Mouse (Mus musculus): ENCODE measurements around the gene Kif13a. TPM values are rescaled to one million over a fixed set of nuclear protein-coding genes. Genes with fewer than 3 reads are reported as not detected.

Kif13a gene
- polyA plus RNA-seq, 1 experiment from 2014 or later: 8.0 TPM

DNA sequence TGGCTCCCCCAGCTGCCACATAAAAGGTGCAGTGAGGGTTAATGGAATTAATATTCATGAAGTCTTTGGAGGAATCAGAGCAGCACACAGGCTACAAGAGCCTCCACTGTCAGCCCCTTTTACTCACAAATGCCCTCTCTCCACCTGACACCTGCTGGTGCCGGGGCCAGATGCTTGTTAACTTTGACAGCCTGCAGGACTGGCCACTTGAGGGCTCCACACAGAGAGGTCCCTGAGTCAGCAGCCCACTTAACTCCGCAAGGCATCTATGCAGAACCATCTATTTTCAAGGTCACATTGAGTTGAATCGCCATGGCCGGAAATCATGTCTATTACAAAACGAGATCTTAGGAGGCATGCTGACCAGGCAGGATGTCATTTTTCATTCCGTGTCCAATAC lies 57.5 kb downstream of the Kif13a start:
- Histone ChIP-seq H3K9me3 (no peaks in the 10 kb centered on the region), H3K4me1 (peaks cover 14% of the 10 kb centered on the region), H3K27me3 (ENCODE audit: poor library complexity, severe bottlenecking) (no peaks in the 10 kb centered on the region), H3K27ac (no peak overlapping the region), H3K36me3 (replicated peaks) (no peaks in the 10 kb centered on the region), H3K4me3 (no peak overlapping the region)
- no peak for DNase-seq (ENCODE audit: extremely low spot score, low spot score)
- 83% methylated on average over 6 of the region's 6 CpGs for whole genome bisulfite sequencing

DNA sequence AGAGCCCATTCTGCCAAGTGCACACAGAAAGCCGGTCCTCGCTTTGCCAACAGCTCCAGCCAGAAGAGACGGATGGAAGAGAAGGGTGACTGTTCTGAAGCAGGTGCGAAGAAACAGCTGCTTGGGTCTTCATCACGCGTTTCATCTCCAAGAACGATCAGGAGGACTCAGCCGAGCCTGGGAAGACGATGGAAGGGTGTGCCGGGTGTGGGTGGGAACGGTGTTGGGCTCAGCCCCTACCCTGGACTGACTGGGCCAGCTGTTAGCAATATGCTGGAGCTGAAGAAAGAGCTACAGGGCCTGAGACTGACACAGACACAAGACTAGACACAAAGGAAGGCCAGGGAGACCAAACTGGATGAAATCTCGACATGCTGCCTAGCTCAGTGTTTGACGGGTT lies 60.2 kb downstream of the Kif13a start:
- Histone ChIP-seq H3K27ac (no peak overlapping the region), H3K36me3 (replicated peaks) (no peaks in the 10 kb centered on the region), H3K4me1 (peaks cover 14% of the 10 kb centered on the region), H3K9me3 (no peaks in the 10 kb centered on the region), H3K27me3 (ENCODE audit: poor library complexity, severe bottlenecking) (no peaks in the 10 kb centered on the region), H3K4me3 (no peak overlapping the region)
- 94% methylated on average over 13 of the region's 13 CpGs for WGBS
- DNase-seq (ENCODE audit: extremely low spot score, low spot score): no peak

DNA sequence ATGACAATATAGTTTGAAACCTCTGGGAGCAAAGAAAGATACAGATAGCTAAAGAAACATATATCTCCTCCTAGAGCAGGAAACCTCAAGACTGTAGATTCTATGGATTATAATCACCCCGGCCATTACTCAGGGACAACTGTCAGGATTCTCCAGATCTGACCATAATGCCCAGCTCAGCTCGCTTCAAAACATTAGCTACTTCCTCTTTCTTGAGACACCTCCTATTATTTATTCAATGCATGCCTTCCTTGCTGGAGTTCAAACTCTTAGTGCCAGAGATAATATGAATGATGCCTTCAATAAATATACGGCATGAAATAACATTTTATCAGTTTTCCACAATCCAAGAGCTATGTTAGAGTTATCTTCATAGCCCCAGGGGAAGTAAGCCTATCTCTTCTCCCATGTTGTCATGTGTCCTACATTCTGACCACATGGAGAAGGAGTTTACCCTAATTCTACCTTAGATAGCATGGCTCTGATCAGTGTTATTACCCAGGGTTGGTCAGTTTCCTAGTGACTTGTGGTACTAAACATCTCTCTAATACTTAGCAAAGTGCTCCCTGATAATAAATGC lies 66.4 kb downstream of the Kif13a start:
- Histone ChIP-seq H3K27ac (no peak overlapping the region), H3K27me3 (ENCODE audit: poor library complexity, severe bottlenecking) (no peaks in the 10 kb centered on the region), H3K4me3 (no peak overlapping the region), H3K36me3 (replicated peaks) (peaks cover 2% of the 10 kb centered on the region; the same call in 1 of the 2 replicates), H3K9me3 (no peaks in the 10 kb centered on the region), H3K4me1 (no peaks in the 10 kb centered on the region)
- 90% methylated on average over 3 of the region's 3 CpGs for WGBS
- DNase-seq (ENCODE audit: extremely low spot score, low spot score): no peak

DNA sequence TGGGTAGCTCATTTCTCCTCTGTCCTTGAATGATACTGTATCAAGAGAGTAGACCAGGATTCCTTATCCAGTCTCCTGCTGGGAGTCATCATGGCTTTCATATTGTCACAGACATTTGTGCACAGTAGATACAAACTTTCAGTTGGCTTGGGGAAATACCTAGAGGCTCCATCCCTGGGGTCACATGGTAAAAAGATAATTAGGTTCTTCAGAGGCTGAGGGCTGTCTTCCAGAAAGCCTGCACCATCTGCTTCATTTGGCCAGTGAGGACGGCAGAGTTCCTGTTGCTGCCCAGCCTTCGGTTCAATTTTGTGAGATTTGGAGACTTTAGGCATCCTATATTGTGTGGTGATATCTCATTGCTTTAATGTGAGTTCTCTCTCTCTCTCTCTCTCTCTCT lies 69.8 kb downstream of the Kif13a start:
- Histone ChIP-seq H3K4me1 (no peaks in the 10 kb centered on the region), H3K36me3 (replicated peaks) (peaks cover 2% of the 10 kb centered on the region; the same call in 1 of the 2 replicates), H3K9me3 (no peaks in the 10 kb centered on the region), H3K27me3 (ENCODE audit: poor library complexity, severe bottlenecking) (no peaks in the 10 kb centered on the region), H3K4me3 (no peak overlapping the region), H3K27ac (no peak overlapping the region)
- 93% methylated on average over 2 of the region's 2 CpGs for WGBS
- no peak for DNase-seq (ENCODE audit: extremely low spot score, low spot score)

DNA sequence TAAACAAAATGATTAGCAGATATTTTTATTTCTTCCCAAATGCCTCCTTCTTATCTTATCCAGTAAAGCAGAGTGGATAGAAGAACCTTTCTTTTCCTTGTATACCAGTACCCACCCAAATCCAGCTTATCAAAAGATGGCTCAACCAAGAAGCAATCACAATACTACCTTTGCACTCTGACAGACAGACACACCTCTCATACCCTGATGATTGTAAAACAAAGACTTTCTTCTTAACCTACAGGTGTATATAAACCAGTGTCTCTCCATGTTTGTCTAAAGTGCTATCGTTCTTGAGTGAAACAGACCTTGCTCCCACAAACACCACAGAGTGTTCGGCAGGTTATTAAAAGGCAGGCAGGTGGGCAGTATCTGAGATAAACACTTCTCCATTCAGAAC lies 70.5 kb downstream of the Kif13a start:
- 90% methylated on average over 2 of the region's 2 CpGs for WGBS
- H3K4me1 ChIP-seq: no peaks in the 10 kb centered on the region
- H3K4me3 ChIP-seq: no peak overlapping the region

DNA sequence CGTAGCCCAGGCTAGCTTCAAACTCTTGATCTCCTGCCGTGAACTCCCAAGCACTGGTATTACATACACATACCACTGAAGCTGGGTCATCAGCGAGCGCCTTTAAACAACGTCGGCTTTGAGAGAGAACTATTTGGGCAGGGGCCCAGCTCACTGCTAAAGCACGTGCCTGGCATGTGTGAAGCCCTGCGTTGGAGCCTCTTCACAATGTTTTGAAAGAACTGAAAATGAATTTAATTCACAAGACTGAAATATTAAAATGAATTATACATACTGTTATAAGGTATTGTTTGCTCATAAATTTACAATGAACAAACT lies 70.9 kb downstream of the Kif13a start:
- Histone ChIP-seq H3K4me1 (no peaks in the 10 kb centered on the region), H3K27me3 (ENCODE audit: poor library complexity, severe bottlenecking) (no peaks in the 10 kb centered on the region), H3K9me3 (no peaks in the 10 kb centered on the region), H3K4me3 (no peak overlapping the region), H3K27ac (no peak overlapping the region), H3K36me3 (replicated peaks) (peaks cover 3% of the 10 kb centered on the region; the same call in 1 of the 2 replicates)
- WGBS: 91% methylated on average over 8 of the region's 8 CpGs
- no peak for DNase-seq (ENCODE audit: extremely low spot score, low spot score)

More for the DNA sequence above, 70.5 kb downstream of the Kif13a start:
- Histone ChIP-seq H3K9me3 (no peaks in the 10 kb centered on the region), H3K36me3 (replicated peaks) (peaks cover 2% of the 10 kb centered on the region; the same call in 1 of the 2 replicates), H3K27ac (no peak overlapping the region), H3K27me3 (ENCODE audit: poor library complexity, severe bottlenecking) (no peaks in the 10 kb centered on the region)
- no peak for DNase-seq (ENCODE audit: extremely low spot score, low spot score)

DNA sequence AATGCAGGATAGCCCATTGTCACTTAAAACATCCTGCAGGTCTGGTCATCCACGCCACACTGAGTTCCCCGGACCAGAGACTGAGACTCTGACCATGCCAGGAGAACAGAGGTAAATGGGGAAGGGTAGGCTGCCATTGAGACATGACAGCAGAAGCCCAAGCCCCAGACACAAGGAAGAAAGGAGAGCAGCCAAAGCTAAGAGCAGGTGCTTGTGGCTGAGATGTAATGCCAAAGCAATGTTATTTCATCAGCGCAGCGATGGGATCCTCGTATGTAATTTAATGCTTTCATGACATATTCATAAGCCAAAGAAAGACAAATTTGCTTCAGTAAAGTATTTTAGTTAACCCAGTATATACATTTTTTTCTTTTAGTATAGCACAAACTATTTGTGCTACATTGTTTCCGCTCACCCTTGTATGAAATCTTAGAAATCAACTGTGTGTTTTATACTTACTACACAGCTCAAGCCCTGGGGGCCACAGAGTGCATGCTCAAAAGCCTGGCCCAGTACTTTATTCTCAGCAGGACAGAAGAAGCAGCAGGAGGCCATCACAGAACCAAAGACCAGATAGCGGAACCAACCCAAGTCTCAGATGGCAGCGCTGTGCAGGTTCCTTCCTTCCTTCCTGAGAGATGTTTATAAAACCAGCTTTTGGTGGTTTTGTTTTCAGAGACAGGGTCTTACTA lies 71.4 kb downstream of the Kif13a start:
- H3K4me3 ChIP-seq: no peak overlapping the region
- no peaks in the 10 kb centered on the region for H3K27me3 ChIP-seq (ENCODE audit: poor library complexity, severe bottlenecking)
- H3K4me1 ChIP-seq: no peaks in the 10 kb centered on the region
- DNase-seq (ENCODE audit: extremely low spot score, low spot score): no peak
- WGBS: 93% methylated on average over 8 of the region's 8 CpGs
- H3K9me3 ChIP-seq: no peaks in the 10 kb centered on the region
- no peak overlapping the region for H3K27ac ChIP-seq
- peaks cover 6% of the 10 kb centered on the region; the same call in 1 of the 2 replicates for H3K36me3 ChIP-seq (replicated peaks)

DNA sequence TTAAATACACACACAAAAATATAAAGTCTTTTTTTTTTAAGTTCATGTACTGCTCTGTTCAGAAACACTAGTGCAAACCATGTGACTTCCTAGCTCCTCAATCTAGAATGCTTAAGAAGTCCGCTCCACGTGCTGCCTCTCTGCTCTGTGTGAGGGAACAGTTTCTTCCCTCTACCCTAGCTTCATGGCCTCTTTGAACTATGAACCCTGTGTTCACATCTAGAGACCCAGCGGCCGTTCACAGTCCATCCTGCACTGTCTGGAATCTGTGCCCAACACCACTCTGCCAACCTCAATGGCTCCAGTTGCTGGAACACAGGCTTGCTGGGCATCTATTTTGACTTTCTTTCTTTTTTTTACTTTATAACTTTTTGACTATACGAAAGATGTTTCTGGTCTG lies 75.2 kb downstream of the Kif13a start:
- no peak for DNase-seq (ENCODE audit: extremely low spot score, low spot score)
- Histone ChIP-seq H3K27me3 (ENCODE audit: poor library complexity, severe bottlenecking) (no peaks in the 10 kb centered on the region), H3K27ac (no peak overlapping the region), H3K4me1 (no peaks in the 10 kb centered on the region), H3K36me3 (replicated peaks) (0 out of 2 replicates have a peak, but pooled peaks cover 10% of the 10 kb centered on the region), H3K4me3 (no peak overlapping the region), H3K9me3 (no peaks in the 10 kb centered on the region)
- 91% methylated on average over 5 of the region's 5 CpGs for WGBS

DNA sequence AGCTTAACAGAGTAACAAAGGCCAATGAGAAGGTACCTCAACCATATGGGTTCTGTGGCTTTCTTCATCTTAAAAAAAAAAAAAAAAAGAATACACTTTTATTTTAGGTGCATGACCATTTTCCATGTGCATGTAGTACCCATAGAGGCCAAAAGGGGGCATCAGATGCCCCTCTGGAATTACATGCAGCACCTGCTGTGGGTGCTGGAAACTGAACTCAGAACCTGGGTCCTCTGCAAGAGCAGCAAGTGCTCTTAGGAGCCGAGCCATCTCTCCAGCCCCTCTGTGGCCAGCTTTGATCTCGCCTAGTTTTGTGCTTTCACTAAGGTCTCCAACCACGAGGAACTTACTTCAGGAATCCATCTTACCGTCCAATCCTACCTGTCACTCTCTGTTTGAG lies 77.2 kb downstream of the Kif13a start:
- Histone ChIP-seq H3K4me3 (no peak overlapping the region), H3K27ac (no peak overlapping the region), H3K4me1 (no peaks in the 10 kb centered on the region), H3K36me3 (replicated peaks) (peaks cover 10% of the 10 kb centered on the region; the same call in 1 of the 2 replicates), H3K9me3 (no peaks in the 10 kb centered on the region), H3K27me3 (ENCODE audit: poor library complexity, severe bottlenecking) (no peaks in the 10 kb centered on the region)
- WGBS: 98% methylated on average over 4 of the region's 4 CpGs
- no peak for DNase-seq (ENCODE audit: extremely low spot score, low spot score)

DNA sequence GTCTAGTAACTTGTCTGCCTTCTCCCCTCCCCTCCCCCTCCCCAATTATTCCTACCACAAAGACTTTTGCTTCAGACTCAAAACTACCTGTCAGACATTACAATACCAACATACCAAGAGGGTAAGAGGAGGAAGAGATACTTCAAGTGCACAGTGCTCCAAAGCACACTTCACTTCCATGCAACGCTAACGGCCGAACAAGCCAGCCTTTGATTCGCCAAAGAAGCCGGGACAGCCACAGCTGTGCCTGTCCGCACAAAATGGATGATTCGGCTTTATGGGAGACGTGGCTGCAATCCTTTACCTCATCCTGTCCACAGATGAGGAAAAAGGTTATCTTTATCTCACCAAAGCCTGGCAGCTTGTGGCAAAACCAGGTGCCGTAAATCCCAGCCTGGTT lies 84.2 kb downstream of the Kif13a start:
- Histone ChIP-seq H3K27ac (no peak overlapping the region), H3K4me3 (no peak overlapping the region), H3K9me3 (no peaks in the 10 kb centered on the region), H3K36me3 (replicated peaks) (no peaks in the 10 kb centered on the region; the same call in 1 of the 2 replicates), H3K27me3 (ENCODE audit: poor library complexity, severe bottlenecking) (no peaks in the 10 kb centered on the region), H3K4me1 (no peaks in the 10 kb centered on the region)
- WGBS: 92% methylated on average over 9 of the region's 9 CpGs
- DNase-seq (ENCODE audit: extremely low spot score, low spot score): no peak

DNA sequence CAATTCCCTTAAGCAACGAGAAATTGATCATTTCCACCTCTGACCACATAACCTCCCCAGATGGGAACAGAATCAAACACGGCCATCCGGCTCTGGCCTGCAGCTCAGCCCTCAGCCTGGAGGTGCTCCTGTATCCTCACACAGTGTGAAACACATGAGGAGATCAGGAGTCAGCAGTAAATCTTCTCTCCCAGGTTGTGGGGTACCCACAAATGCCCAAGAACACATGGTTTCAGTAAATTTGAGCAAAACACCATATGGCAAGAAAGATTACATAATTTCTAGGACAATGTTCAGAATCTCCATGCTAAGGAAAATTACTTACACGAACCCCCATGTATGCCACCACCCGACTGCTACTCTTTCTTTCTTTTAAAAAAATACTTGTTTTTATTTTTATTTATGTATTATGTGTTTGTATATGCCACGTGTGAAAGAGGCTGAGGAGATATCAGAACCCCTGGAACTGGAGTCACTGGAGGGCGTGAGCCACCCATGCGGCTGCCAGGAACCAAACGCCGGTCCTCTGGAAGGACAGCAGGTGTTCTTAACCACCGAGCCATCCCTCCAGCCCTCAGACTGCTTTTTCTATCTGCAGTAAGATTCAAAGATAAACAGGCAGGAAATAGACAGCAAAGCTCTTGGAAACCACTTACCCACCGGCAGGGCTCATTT lies 85.0 kb downstream of the Kif13a start:
- H3K27ac ChIP-seq: no peak overlapping the region
- no peaks in the 10 kb centered on the region for H3K27me3 ChIP-seq (ENCODE audit: poor library complexity, severe bottlenecking)
- no peaks in the 10 kb centered on the region; the same call in 1 of the 2 replicates for H3K36me3 ChIP-seq (replicated peaks)
- WGBS: 89% methylated on average over 12 of the region's 12 CpGs
- peaks cover 6% of the 10 kb centered on the region; the same call in 1 of the 2 replicates for H3K4me1 ChIP-seq
- no peak overlapping the region for H3K4me3 ChIP-seq
- H3K9me3 ChIP-seq: no peaks in the 10 kb centered on the region
- no peak for DNase-seq (ENCODE audit: extremely low spot score, low spot score)

DNA sequence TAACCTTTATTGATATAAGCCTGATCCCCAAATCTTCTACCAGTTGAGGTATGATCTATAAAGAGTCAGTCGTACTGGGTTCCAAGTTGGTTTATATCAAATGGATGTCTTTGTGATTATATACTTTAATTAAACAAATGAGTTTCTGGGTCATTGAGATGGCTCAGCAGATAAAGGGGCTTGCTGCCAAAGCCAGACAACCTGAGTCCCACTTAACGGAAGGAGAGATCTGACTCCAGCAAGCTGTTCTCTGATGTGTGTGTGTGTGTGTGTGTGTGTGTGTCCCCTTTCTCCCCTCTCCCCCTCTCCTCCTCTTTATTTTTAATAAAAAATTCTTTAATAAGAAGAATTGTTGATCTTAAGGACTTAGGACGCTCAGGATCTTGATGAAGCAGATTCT lies 86.0 kb downstream of the Kif13a start:
- no peak for DNase-seq (ENCODE audit: extremely low spot score, low spot score)
- H3K27me3 ChIP-seq (ENCODE audit: poor library complexity, severe bottlenecking): no peaks in the 10 kb centered on the region
- 87% methylated on average over 3 of the region's 3 CpGs for WGBS
- no peaks in the 10 kb centered on the region for H3K9me3 ChIP-seq
- no peak overlapping the region for H3K27ac ChIP-seq
- H3K4me1 ChIP-seq: peaks cover 7% of the 10 kb centered on the region; the same call in 1 of the 2 replicates
- H3K36me3 ChIP-seq (replicated peaks): no peaks in the 10 kb centered on the region; the same call in 1 of the 2 replicates
- H3K4me3 ChIP-seq: no peak overlapping the region

DNA sequence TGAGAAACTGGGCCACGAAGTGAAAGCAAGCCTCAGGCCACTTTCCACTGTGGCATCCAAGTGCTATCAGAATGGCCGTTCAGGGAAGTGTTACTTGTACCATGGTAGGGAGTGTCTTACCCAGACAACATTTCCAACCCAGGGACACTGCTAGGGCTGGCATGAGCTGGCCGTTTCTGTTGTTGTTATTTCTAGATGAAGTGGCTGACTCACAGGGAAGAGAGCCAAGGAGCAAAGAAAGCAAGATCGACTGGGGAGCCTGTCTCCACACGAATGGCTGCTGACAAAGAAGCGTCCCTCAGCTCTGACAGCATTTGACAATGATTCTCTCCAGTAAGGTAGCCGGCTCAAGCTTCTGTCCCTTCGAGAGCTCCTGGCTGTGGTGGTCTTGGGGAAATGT lies 87.5 kb downstream of the Kif13a start:
- H3K36me3 ChIP-seq (replicated peaks): no peaks in the 10 kb centered on the region

More for the DNA sequence above, 87.5 kb downstream of the Kif13a start:
- 82% methylated on average over 8 of the region's 8 CpGs for WGBS
- no peaks in the 10 kb centered on the region for H3K27me3 ChIP-seq (ENCODE audit: poor library complexity, severe bottlenecking)
- no peak for DNase-seq (ENCODE audit: extremely low spot score, low spot score)
- H3K9me3 ChIP-seq: no peaks in the 10 kb centered on the region
- no peak overlapping the region for H3K4me3 ChIP-seq
- H3K27ac ChIP-seq: no peak overlapping the region
- H3K4me1 ChIP-seq: peaks cover 7% of the 10 kb centered on the region; the same call in 1 of the 2 replicates

All from forebrain, embryonic 10.5 days (tissue).